Mouse (Mus musculus) C2C12 (cell line): ENCODE results near the gene Spg20.

ENCODE experiments used
- CEBPB ChIP-seq: IDR thresholded peaks from one replicate; pipeline ENCODE4 v1.6.1; 2011; ENCODE audit warnings: low read depth, mild to moderate bottlenecking, control low read depth, moderate library complexity
- CTCF ChIP-seq: IDR thresholded peaks from one replicate; pipeline ENCODE4 v1.5.1; 2011; ENCODE audit not compliant: control insufficient read depth, insufficient read depth, insufficient read length
- FOSL1 ChIP-seq: IDR thresholded peaks from one replicate; pipeline ENCODE4 v1.8.0; 2011; ENCODE audit warnings: mild to moderate bottlenecking, low read length; ENCODE audit not compliant: poor library complexity, insufficient read depth, severe bottlenecking
- MAX ChIP-seq: IDR thresholded peaks from one replicate; pipeline ENCODE4 v1.6.1; 2011; ENCODE audit warnings: mild to moderate bottlenecking, control low read depth
- MYOD1 ChIP-seq: IDR thresholded peaks from one replicate; pipeline ENCODE4 v1.6.1; 2011; ENCODE audit warnings: low read depth; ENCODE audit not compliant: control insufficient read depth, insufficient read length
- MYOG ChIP-seq: IDR thresholded peaks from one replicate; pipeline ENCODE4 v1.6.1; 2011; ENCODE audit not compliant: control insufficient read depth, insufficient read length; ENCODE audit errors: extremely low read depth
- USF1 ChIP-seq: IDR thresholded peaks from one replicate; pipeline ENCODE4 v1.6.1; 2011; ENCODE audit warnings: low read depth, mild to moderate bottlenecking, control low read depth, moderate library complexity

DNA sequence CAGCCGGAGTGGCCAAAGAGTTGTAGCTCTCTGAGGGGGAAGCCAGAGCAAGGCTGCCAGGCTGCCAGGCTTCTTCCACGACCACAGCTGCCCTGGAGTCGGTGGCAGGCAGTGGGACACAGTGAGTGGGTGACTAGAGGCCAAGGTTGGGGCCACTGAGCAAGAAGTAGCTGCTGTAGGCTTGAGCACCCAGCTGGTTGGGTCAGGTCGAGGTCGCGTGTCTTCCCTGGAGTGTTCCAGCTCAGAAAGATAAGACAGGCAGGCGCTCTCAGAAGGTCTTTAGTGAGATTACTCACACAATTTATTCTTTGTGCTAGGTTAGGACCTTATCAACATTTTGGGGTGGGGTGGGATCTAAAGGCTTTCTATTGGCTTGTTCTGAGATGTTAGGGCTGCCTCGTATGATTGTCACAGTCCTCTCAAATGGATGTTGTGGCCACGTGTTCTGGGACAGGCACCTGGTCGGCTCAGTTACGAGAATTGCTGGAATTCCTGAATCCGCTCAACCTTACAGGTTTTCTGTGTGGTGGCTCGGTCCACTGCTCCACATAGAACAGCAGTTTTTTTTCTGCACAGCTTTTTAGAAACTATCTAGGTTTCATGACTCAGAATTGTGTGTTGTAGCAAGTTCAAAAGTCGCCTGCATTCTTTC, 6.4 kb upstream of the Spg20 start:
- TF ChIP-seq CTCF: no peak
- TF ChIP-seq MYOG: no peak
- no peak for TF ChIP-seq USF1
- TF ChIP-seq FOSL1: no peak
- TF ChIP-seq MAX: no peak
- no peak for TF ChIP-seq CEBPB
- no peak for TF ChIP-seq MYOD1
